Mouse (Mus musculus): ENCODE data around the gene Ccdc88a. TPM values are rescaled to one million over a fixed set of nuclear protein-coding genes. Genes with fewer than 3 reads are reported as not detected.

The Ccdc88a gene
- polyA plus RNA-seq (2015; fragmentation: Nextera tagmentation; extraction: Ambion mirVana), result 8.3 and 9.1 TPM in 2 replicates

DNA sequence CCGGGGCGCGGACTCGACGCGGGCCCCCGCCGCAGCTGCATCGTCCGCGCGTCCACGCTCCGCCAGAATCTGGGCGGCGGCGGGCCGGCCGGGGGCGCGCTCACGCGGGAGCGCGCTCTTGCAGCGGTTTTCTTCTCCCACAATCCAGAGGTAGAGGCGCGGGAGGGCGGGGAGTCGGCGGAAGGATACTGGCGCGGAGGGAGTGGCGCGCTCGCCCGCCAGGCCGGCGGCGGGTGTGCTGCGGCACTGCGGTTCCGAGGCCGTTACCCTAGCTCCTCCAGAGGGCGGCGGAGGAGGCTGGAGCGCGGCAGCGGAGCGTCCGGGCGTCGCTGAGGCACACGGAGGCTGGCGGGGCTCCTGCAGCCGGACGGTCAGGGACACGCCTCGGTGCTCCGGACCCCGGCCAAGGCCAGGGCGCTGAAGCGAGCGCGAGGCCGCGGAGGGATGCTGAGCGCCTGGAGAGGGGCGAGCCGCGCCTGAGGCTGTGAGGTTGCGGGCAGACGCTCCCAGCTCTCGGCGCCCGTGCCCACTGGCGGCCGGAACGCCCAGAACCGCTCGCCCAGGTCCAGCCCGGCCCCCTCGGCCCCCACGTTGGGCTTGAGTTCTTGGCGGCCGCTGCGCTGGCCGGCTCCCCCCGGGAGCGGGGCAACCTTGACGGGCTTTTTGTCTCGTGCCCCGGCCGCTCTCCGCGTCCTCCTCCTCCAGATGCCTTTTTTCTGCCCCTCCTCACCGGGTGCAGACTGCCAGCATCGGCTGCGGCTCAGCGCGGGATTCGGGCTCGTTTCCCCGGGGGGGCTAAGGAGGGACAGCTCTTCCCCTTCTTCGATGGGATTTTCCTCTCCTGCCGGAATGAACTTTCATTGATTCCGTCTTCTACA lies at the start of gene Ccdc88a:
Gene Ccdc88a, plus strand, starts transcription at position 263 of the 878 bp plus-strand sequence.
- DNase-seq (ENCODE audit: low spot score), result peak; percentile 95

DNA sequence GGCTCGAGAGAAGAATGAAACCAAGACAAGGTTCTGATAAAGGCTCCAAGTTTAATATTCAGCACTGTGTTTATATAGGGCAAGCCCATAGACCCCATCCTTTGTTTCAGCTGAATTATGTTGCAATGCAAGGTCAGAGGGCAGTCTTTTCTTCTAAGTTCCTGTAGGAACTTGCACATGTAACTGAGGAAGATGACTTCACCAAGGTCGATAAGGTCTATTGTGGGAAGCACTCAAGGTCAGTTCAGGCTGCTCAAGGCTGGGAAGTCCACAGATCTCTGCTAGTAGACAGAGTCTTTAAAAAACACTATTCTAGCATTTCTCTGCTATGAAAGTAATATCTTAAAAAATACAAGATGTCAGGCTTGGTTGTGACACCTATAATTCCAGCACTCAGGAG lies 38.0 kb upstream of the Ccdc88a start:
- 64% methylated on average over 2 of the region's 2 CpGs for WGBS
- no peak overlapping the region for H3K4me2 ChIP-seq (replicated peaks; ENCODE audit: low read depth)
- no peak for ATAC-seq (ENCODE audit: low FRiP score, low TSS enrichment)
- H3K9ac ChIP-seq (ENCODE audit: low read length), result no peak overlapping the region
- H3K27ac ChIP-seq (replicated peaks), result no peak overlapping the region
- no peaks in the 10 kb centered on the region for H3K27me3 ChIP-seq (ENCODE audit: control insufficient read depth, insufficient read depth, low read length)
- H3K4me3 ChIP-seq (ENCODE audit: low read depth, low read length), result no peak overlapping the region
- no peak for DNase-seq (ENCODE audit: low spot score)
- H3K4me1 ChIP-seq (replicated peaks; ENCODE audit: control insufficient read depth, insufficient read depth), result no peaks in the 10 kb centered on the region
- H3K36me3 ChIP-seq (ENCODE audit: control insufficient read depth, insufficient read depth, low read length), result no peaks in the 10 kb centered on the region
- TF ChIP-seq EP300 (optimal IDR thresholded peaks at IDR 0.05) (no peak), CTCF (IDR thresholded peaks at IDR 0.05; ENCODE audit: low read depth) (no peak)
- H3K9me3 ChIP-seq (ENCODE audit: control insufficient read depth, low read length), result no peaks in the 10 kb centered on the region

More for the DNA sequence above, at the start of gene Ccdc88a:
- Histone ChIP-seq H3K4me1 (replicated peaks; ENCODE audit: control insufficient read depth, insufficient read depth) (no peaks in the 10 kb centered on the region), H3K27ac (replicated peaks) (peak within 1 kb of the TSS; percentile 93), H3K36me3 (ENCODE audit: control insufficient read depth, insufficient read depth, low read length) (no peaks in the 10 kb centered on the region), H3K4me3 (ENCODE audit: low read depth, low read length) (peak within 1 kb of the TSS; percentile 89), H3K9me3 (ENCODE audit: control insufficient read depth, low read length) (no peaks in the 10 kb centered on the region), H3K9ac (ENCODE audit: low read length) (peak within 1 kb of the TSS; percentile 83), H3K4me2 (replicated peaks; ENCODE audit: low read depth) (peak within 1 kb of the TSS; percentile 83), H3K27me3 (ENCODE audit: control insufficient read depth, insufficient read depth, low read length) (no peaks in the 10 kb centered on the region)
- TF ChIP-seq EP300 (optimal IDR thresholded peaks at IDR 0.05) (peak; percentile 4), CTCF (IDR thresholded peaks at IDR 0.05; ENCODE audit: low read depth) (peak; percentile 62)
- WGBS, result under 1% methylated on average over 102 of the region's 107 CpGs
- peak; percentile 97 for ATAC-seq (ENCODE audit: low FRiP score, low TSS enrichment)

DNA sequence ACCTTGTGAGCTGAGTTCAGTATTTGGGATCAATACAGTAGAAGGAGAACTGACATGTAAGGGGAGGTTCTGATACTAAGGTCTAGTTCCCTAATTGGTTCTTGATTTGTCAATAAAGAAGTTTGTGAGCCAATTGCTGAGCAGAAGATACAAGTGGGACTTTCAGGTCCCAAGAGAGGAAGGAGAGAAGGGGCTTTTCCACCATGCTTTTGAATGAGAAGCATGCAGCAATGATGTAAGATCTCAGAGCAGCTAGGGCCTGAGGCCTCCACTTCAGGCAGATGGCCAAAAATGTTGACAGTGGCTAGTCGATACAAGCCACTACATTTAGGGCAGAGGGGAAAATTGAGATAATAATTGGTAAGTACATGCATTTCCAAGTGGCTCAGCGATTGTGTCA lies 32.2 kb upstream of the Ccdc88a start:
- no peak overlapping the region for H3K9ac ChIP-seq (ENCODE audit: low read length)
- H3K4me2 ChIP-seq (replicated peaks; ENCODE audit: low read depth), result no peak overlapping the region
- H3K9me3 ChIP-seq (ENCODE audit: control insufficient read depth, low read length), result no peaks in the 10 kb centered on the region
- no peaks in the 10 kb centered on the region for H3K36me3 ChIP-seq (ENCODE audit: control insufficient read depth, insufficient read depth, low read length)
- H3K27me3 ChIP-seq (ENCODE audit: control insufficient read depth, insufficient read depth, low read length), result no peaks in the 10 kb centered on the region
- no peaks in the 10 kb centered on the region for H3K4me1 ChIP-seq (replicated peaks; ENCODE audit: control insufficient read depth, insufficient read depth)
- ATAC-seq (ENCODE audit: low FRiP score, low TSS enrichment), result no peak
- TF ChIP-seq CTCF (IDR thresholded peaks at IDR 0.05; ENCODE audit: low read depth), result no peak
- no peak for TF ChIP-seq EP300 (optimal IDR thresholded peaks at IDR 0.05)
- DNase-seq (ENCODE audit: low spot score), result no peak
- H3K27ac ChIP-seq (replicated peaks), result no peak overlapping the region
- WGBS, result 68% methylated on average over 2 of the region's 2 CpGs
- no peak overlapping the region for H3K4me3 ChIP-seq (ENCODE audit: low read depth, low read length)

DNA sequence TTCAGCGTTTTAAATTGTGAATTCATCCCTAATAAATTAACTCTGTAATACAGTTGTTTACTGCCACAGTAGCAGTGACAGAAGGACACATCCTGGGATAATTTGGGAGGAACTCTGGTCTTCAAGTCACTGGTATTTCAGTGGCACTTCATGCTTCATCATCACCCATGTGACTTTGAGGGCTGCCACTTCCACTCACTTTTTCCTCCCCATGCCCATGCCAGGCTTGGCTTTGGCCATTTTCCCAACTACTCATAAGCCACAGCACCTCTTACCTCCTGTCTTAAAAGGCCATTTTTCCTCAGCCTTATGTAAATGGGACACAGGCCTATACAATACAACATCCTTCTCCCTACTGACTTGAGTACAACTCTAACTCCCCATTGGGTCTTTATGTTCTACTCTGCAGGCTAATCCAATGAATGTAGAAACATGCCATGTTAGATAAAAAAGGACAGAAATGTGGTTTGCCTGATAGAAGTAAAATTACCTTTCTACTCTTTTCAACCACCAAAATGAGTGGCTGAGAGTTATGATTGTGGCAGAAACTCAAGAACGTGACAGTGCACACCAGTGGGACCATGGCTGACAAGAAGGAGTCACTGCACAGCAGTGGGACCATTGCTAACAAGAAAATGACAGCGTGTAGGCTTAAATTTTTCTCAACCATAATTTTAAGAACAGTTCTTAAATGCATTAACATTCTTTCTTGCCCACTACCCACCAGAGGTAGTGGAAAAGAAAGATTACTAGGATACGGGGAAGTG lies 28.4 kb upstream of the Ccdc88a start:
- DNase-seq (ENCODE audit: low spot score), result no peak
- H3K27ac ChIP-seq (replicated peaks), result no peak overlapping the region
- H3K36me3 ChIP-seq (ENCODE audit: control insufficient read depth, insufficient read depth, low read length), result no peaks in the 10 kb centered on the region
- H3K4me1 ChIP-seq (replicated peaks; ENCODE audit: control insufficient read depth, insufficient read depth), result no peaks in the 10 kb centered on the region
- no peaks in the 10 kb centered on the region for H3K27me3 ChIP-seq (ENCODE audit: control insufficient read depth, insufficient read depth, low read length)
- 72% methylated on average over 4 of the region's 4 CpGs for WGBS
- no peaks in the 10 kb centered on the region for H3K9me3 ChIP-seq (ENCODE audit: control insufficient read depth, low read length)
- H3K9ac ChIP-seq (ENCODE audit: low read length), result no peak overlapping the region
- H3K4me2 ChIP-seq (replicated peaks; ENCODE audit: low read depth), result no peak overlapping the region
- no peak for TF ChIP-seq CTCF (IDR thresholded peaks at IDR 0.05; ENCODE audit: low read depth)
- no peak for TF ChIP-seq EP300 (optimal IDR thresholded peaks at IDR 0.05)
- ATAC-seq (ENCODE audit: low FRiP score, low TSS enrichment), result no peak
- no peak overlapping the region for H3K4me3 ChIP-seq (ENCODE audit: low read depth, low read length)

DNA sequence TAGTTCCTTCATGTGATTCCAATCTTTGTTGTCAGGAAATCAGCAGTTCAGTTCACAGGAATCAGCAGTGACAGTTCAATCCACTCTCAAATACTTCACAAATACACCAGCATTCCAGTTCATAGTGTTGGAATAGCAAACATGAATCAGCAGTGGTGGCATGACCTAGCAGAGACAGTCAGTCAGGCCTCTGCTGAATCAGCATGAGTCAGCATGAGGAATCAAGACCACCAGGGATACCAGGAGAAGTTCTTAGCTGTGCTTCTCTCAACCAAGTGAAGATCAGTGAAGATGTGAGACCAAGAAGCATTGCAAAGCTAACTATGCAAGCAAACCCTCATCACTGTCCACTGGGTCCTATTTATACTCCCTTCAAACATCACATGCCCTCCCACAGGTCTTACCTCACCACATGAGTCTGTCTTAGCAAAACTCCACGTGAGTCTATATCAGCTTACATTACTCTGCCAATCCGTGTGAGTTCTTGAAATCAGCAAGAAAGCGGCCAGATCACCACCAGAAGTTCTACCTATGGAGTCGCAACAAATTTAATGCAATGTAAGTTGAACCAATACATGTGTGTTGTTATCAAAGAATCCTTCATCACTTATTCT lies 27.7 kb upstream of the Ccdc88a start:
- Histone ChIP-seq H3K9ac (ENCODE audit: low read length) (no peak overlapping the region), H3K27ac (replicated peaks) (no peak overlapping the region), H3K4me2 (replicated peaks; ENCODE audit: low read depth) (no peak overlapping the region), H3K27me3 (ENCODE audit: control insufficient read depth, insufficient read depth, low read length) (no peaks in the 10 kb centered on the region), H3K4me3 (ENCODE audit: low read depth, low read length) (no peak overlapping the region), H3K9me3 (ENCODE audit: control insufficient read depth, low read length) (no peaks in the 10 kb centered on the region), H3K36me3 (ENCODE audit: control insufficient read depth, insufficient read depth, low read length) (no peaks in the 10 kb centered on the region), H3K4me1 (replicated peaks; ENCODE audit: control insufficient read depth, insufficient read depth) (no peaks in the 10 kb centered on the region)
- WGBS, result 71% methylated on average over 4 of the region's 4 CpGs
- ATAC-seq (ENCODE audit: low FRiP score, low TSS enrichment) (no peak), DNase-seq (ENCODE audit: low spot score) (no peak)
- TF ChIP-seq CTCF (IDR thresholded peaks at IDR 0.05; ENCODE audit: low read depth) (no peak), EP300 (optimal IDR thresholded peaks at IDR 0.05) (no peak)

Measured in stomach, postnatal 0 days (tissue).